Mouse (Mus musculus) spleen, adult 2 months (tissue): ENCODE results near the gene Fmnl1. TPM values are rescaled to one million over a fixed set of nuclear protein-coding genes. Genes with fewer than 3 reads are reported as not detected.

Source experiments
- DNase-seq, 2 experiments: peaks; one replicate each; pipeline versions ENCODE4 v3.0.0 to v3.0.0-alpha.2; 2012 to 2021; ENCODE audit warnings: low spot score in 2 of 2, low read depth in 1 of 2
- H3K27ac ChIP-seq: fragments of 200-500 bp; 2 replicates; pipeline ENCODE4 v1.5.1; 2012; ENCODE audit warnings: low read length, inconsistent platforms; ENCODE audit not compliant: insufficient read depth
- H3K27me3 ChIP-seq: fragments of 200-500 bp; 2 replicates; pipeline ENCODE4 v1.6.1; 2012; ENCODE audit warnings: mild to moderate bottlenecking, moderate library complexity, low read length, inconsistent platforms; ENCODE audit not compliant: control insufficient read depth, insufficient read depth
- H3K36me3 ChIP-seq: fragments of 200-500 bp; 2 replicates; pipeline ENCODE4 v1.6.1; 2012; ENCODE audit warnings: mild to moderate bottlenecking, low read length, inconsistent platforms; ENCODE audit not compliant: control insufficient read depth, insufficient read depth
- H3K4me1 ChIP-seq: fragments of 200-500 bp; 2 replicates; pipeline ENCODE4 v1.6.1; 2011; ENCODE audit warnings: inconsistent platforms; ENCODE audit not compliant: control insufficient read depth, insufficient read depth, insufficient read length
- H3K4me3 ChIP-seq: fragments of 200-500 bp; 2 replicates; pipeline ENCODE4 v1.5.1; 2011; ENCODE audit warnings: mild to moderate bottlenecking, inconsistent platforms; ENCODE audit not compliant: insufficient read depth, insufficient read length; ENCODE audit errors: extremely low read depth
- CTCF ChIP-seq: fragments of 200-500 bp; IDR thresholded peaks from 2 replicates; pipeline ENCODE4 v1.5.1; 2011; ENCODE audit warnings: mild to moderate bottlenecking, inconsistent platforms; ENCODE audit not compliant: insufficient read depth, insufficient read length, insufficient replicate concordance; ENCODE audit errors: extremely low read depth
- POLR2A ChIP-seq: fragments of 200-500 bp; IDR thresholded peaks from 2 replicates; pipeline ENCODE4 v1.6.1; 2011; ENCODE audit warnings: low read depth, low read length, inconsistent platforms
- WGBS: fragments of 180-500 bp; shearing (Covaris S2); methylation state at CpG from one replicate; pipeline ENCODE4 v1.1.7; 2018; 5-methylcytosine and 5-hydroxymethylcytosine counted together
- polyA plus RNA-seq: library from polyadenylated mRNA; depleted of rRNA; stranded (reverse); fragments of >200 nt; gene quantifications from 2 replicates; pipeline ENCODE4 v1.2.3, GENCODE M21; 2012; rRNA removed

The Fmnl1 gene
- polyA plus RNA-seq, 1 experiment: 137 TPM

GRCm38 (mm10) chr11:103240740-103241139 lies 69.8 kb downstream of the Fmnl1 start:
- no peak overlapping the region for H3K27ac ChIP-seq
- no peak for DNase-seq
- 57% methylated on average over 7 of the region's 7 CpGs for WGBS
- peaks cover 52% of the 10 kb centered on the region for H3K36me3 ChIP-seq
- H3K4me3 ChIP-seq: no peak overlapping the region
- TF ChIP-seq POLR2A (no peak), CTCF (no peak)
- 0 out of 2 replicates have a peak, but pooled peaks cover under 1% of the 10 kb centered on the region for H3K4me1 ChIP-seq
- no peaks in the 10 kb centered on the region for H3K27me3 ChIP-seq

GRCm38 (mm10) chr11:103244856-103245255 lies 73.9 kb downstream of the Fmnl1 start:
- Histone ChIP-seq H3K27me3 (no peaks in the 10 kb centered on the region), H3K4me1 (peaks cover 33% of the 10 kb centered on the region; the same call in 1 of the 2 replicates), H3K4me3 (no peak overlapping the region), H3K36me3 (peaks cover 17% of the 10 kb centered on the region), H3K27ac (no peak overlapping the region)
- no peak for TF ChIP-seq CTCF
- no peak for TF ChIP-seq POLR2A
- DNase-seq: no peak
- 81% methylated on average over 4 of the region's 4 CpGs for WGBS

- TF ChIP-seq POLR2A: no peak
- no peak for TF ChIP-seq CTCF
- Histone ChIP-seq H3K4me3 (no peak overlapping the region), H3K27me3 (no peaks in the 10 kb centered on the region), H3K36me3 (peaks cover 7% of the 10 kb centered on the region), H3K27ac (peak overlapping the region; percentile 33), H3K4me1 (peaks cover 36% of the 10 kb centered on the region; the same call in 1 of the 2 replicates)
- 45% methylated on average over 10 of the region's 10 CpGs for WGBS
- DNase-seq: no peak
These were observed 75.3 kb downstream of the Fmnl1 start for GRCm38 (mm10) chr11:103246081-103246730.

GRCm38 (mm10) chr11:103246731-103247290 lies 75.9 kb downstream of the Fmnl1 start:
- Histone ChIP-seq H3K27ac (peak overlapping the region; percentile 31; the same call in 1 of the 2 replicates), H3K27me3 (no peaks in the 10 kb centered on the region), H3K4me1 (peaks cover 36% of the 10 kb centered on the region; the same call in 1 of the 2 replicates), H3K4me3 (no peak overlapping the region), H3K36me3 (peaks cover 3% of the 10 kb centered on the region)
- TF ChIP-seq POLR2A: no peak
- TF ChIP-seq CTCF: no peak
- 62% methylated on average over 4 of the region's 4 CpGs for WGBS
- DNase-seq: no peak

- no peak overlapping the region for H3K4me3 ChIP-seq
- WGBS: 66% methylated on average over 11 of the region's 11 CpGs
- peak in 1 of 2 experiments; percentile 46 for DNase-seq
- TF ChIP-seq POLR2A: no peak
- no peak for TF ChIP-seq CTCF
- peak overlapping the region; percentile 74 for H3K27ac ChIP-seq
- H3K4me1 ChIP-seq: peaks cover 43% of the 10 kb centered on the region; the same call in 1 of the 2 replicates
- no peaks in the 10 kb centered on the region for H3K27me3 ChIP-seq
- no peaks in the 10 kb centered on the region for H3K36me3 ChIP-seq
These were observed 76.7 kb downstream of the Fmnl1 start for GRCm38 (mm10) chr11:103247504-103248177.

Other genes with a start within 250 kb of the Fmnl1 start
- 7.0 and 8.9 TPM in 2 replicates for gene Kif18b, start 246.0 kb upstream of the Fmnl1 start, polyA plus RNA-seq
- not detected in 2 replicates for gene C1ql1, start 224.4 kb upstream of the Fmnl1 start, polyA plus RNA-seq
- 23.4 and 23.9 TPM in 2 replicates for gene Nmt1, start 142.9 kb upstream of the Fmnl1 start, polyA plus RNA-seq
- gene Dcakd, start 142.8 kb upstream of the Fmnl1 start, polyA plus RNA-seq: 24.7 and 34.9 TPM in 2 replicates
- 4.7 TPM in 2 replicates for gene Plcd3, start 69.4 kb upstream of the Fmnl1 start, polyA plus RNA-seq
- gene Acbd4, start 69.4 kb upstream of the Fmnl1 start, polyA plus RNA-seq: 17.9 and 22.5 TPM in 2 replicates
- gene Hexim1, start 54.9 kb upstream of the Fmnl1 start, polyA plus RNA-seq: 10.3 and 11.2 TPM in 2 replicates
- 2.3 and 3.0 TPM in 2 replicates for gene Hexim2, start 38.7 kb upstream of the Fmnl1 start, polyA plus RNA-seq
- gene 1700023F06Rik, start 37.5 kb downstream of the Fmnl1 start, polyA plus RNA-seq: not detected in 2 replicates
- gene Spata32, start 47.3 kb downstream of the Fmnl1 start, polyA plus RNA-seq: not detected in 2 replicates
- 49.6 and 57.7 TPM in 2 replicates for gene Map3k14, start 96.4 kb downstream of the Fmnl1 start, polyA plus RNA-seq
- gene Arhgap27, start 192.6 kb downstream of the Fmnl1 start, polyA plus RNA-seq: 90.0 and 101 TPM in 2 replicates
- 26.8 and 27.5 TPM in 2 replicates for gene Plekhm1, start 241.6 kb downstream of the Fmnl1 start, polyA plus RNA-seq